Mouse (Mus musculus) embryonic fibroblast, embryonic 13.5 days (primary cell): ENCODE results near the gene Psmd9.

Experiments
- CTCF ChIP-seq: IDR thresholded peaks from 2 replicates; pipeline ENCODE4 v1.5.1; 2011; ENCODE audit warnings: mild to moderate bottlenecking, control low read depth, low read length, moderate library complexity, borderline replicate concordance; ENCODE audit not compliant: insufficient read depth
- POLR2A ChIP-seq: IDR thresholded peaks from 2 replicates; pipeline ENCODE4 v1.6.1; 2011; ENCODE audit warnings: low read depth, mild to moderate bottlenecking, control low read depth, low read length, moderate library complexity

GRCm38 (mm10) chr5:123178792-123179191 lies 9.6 kb downstream of the Psmd9 start:
- no peak for TF ChIP-seq POLR2A
- no peak for TF ChIP-seq CTCF
